Mouse (Mus musculus) CH12.LX (cell line): ENCODE data around the gene Wdr13. TPM values are rescaled to one million over a fixed set of nuclear protein-coding genes. Genes with fewer than 3 reads are reported as not detected.
A peak's percentile ranks its signal among the peaks of the same experiment; 100 is the strongest.

ENCODE experiments used
- DNase-seq: peaks from one replicate; pipeline ENCODE4 v3.0.0-alpha.2; 2013; ENCODE audit errors: extremely low read depth
- H3K27ac ChIP-seq: 2 replicates; pipeline ENCODE4 v1.5.1; 2012; ENCODE audit warnings: low read depth, mild to moderate bottlenecking, control low read depth, moderate library complexity; ENCODE audit not compliant: insufficient read depth
- H3K27me3 ChIP-seq: replicated peaks from 2 replicates; pipeline ENCODE3; 2012; ENCODE audit warnings: inconsistent platforms
- H3K36me3 ChIP-seq, 2 experiments: replicated peaks in 1 of 2; 2 replicates each; pipeline versions ENCODE3 to v1.6.1; 2012; ENCODE audit warnings: inconsistent platforms in 1 of 2, low read length in 1 of 2, mild to moderate bottlenecking in 1 of 2, mixed read lengths in 1 of 2, moderate library complexity in 1 of 2; ENCODE audit not compliant: control insufficient read depth in 1 of 2, insufficient read depth in 1 of 2
- H3K4me1 ChIP-seq, 2 experiments: 2 replicates each; pipeline ENCODE4 v1.6.1; 2012; ENCODE audit warnings: inconsistent platforms in 1 of 2, moderate library complexity in 1 of 2; ENCODE audit not compliant: insufficient read depth in 2 of 2, control insufficient read depth in 1 of 2
- H3K4me2 ChIP-seq: 2 replicates; pipeline ENCODE4 v1.6.1; 2012; ENCODE audit warnings: low read depth, mild to moderate bottlenecking, control low read depth; ENCODE audit not compliant: poor library complexity, insufficient read depth, severe bottlenecking
- H3K4me3 ChIP-seq, 3 experiments: fragments of 150-350 bp in 1 of 3; sonication (generic) in 1 of 3; replicated peaks in 1 of 3; 2 replicates each; pipeline versions ENCODE3 to v1.5.1; 2011 to 2012; ENCODE audit warnings: low read depth in 2 of 3, low read length in 2 of 3, mild to moderate bottlenecking in 2 of 3, moderate library complexity in 2 of 3, control low read depth in 1 of 3, improper control_type of control experiment in 1 of 3, inconsistent platforms in 1 of 3, mixed read lengths in 1 of 3; ENCODE audit not compliant: poor library complexity in 1 of 3
- H3K79me2 ChIP-seq: replicated peaks from 2 replicates; pipeline ENCODE4 v1.6.1; 2012; ENCODE audit warnings: mild to moderate bottlenecking, moderate library complexity; ENCODE audit not compliant: control insufficient read depth, poor library complexity, insufficient read depth, severe bottlenecking; ENCODE audit errors: extremely low read depth
- H3K9ac ChIP-seq: 2 replicates; pipeline ENCODE4 v1.6.1; 2012; ENCODE audit warnings: low read depth, mild to moderate bottlenecking, control low read depth, moderate library complexity; ENCODE audit not compliant: insufficient read depth
- H3K9me3 ChIP-seq: replicated peaks from 2 replicates; pipeline ENCODE3; 2012; ENCODE audit warnings: low read length, inconsistent platforms, mixed read lengths
- CHD1 ChIP-seq: IDR thresholded peaks from 2 replicates; pipeline ENCODE4 v1.6.1; 2012; ENCODE audit warnings: low read depth, low read length, improper control_type of control experiment, inconsistent platforms
- CHD2 ChIP-seq: IDR thresholded peaks from 2 replicates; pipeline ENCODE4 v1.6.1; 2011; ENCODE audit warnings: low read length, improper control_type of control experiment
- CTCF ChIP-seq, 2 experiments: IDR thresholded peaks in 1 of 2; conservative IDR thresholded peaks in 1 of 2; 2 replicates each; pipeline ENCODE4 v1.5.1; 2011 to 2012; ENCODE audit warnings: low read depth in 2 of 2, low read length in 2 of 2, improper control_type of control experiment in 1 of 2, inconsistent platforms in 1 of 2, mild to moderate bottlenecking in 1 of 2, moderate library complexity in 1 of 2
- E2F4 ChIP-seq: IDR thresholded peaks from 2 replicates; pipeline ENCODE4 v1.6.1; 2011; ENCODE audit warnings: low read depth, low read length, improper control_type of control experiment; ENCODE audit not compliant: insufficient replicate concordance
- ELF1 ChIP-seq: IDR thresholded peaks from 2 replicates; pipeline ENCODE4 v1.6.1; 2014; ENCODE audit warnings: low read depth, mild to moderate bottlenecking, inconsistent platforms, low read length, improper control_type of control experiment
- EP300 ChIP-seq: IDR thresholded peaks from 2 replicates; pipeline ENCODE4 v1.6.1; 2011; ENCODE audit warnings: low read length, improper control_type of control experiment
- ETS1 ChIP-seq: conservative IDR thresholded peaks from 2 replicates; pipeline ENCODE4 v1.6.1; 2012; ENCODE audit warnings: low read depth, mild to moderate bottlenecking, inconsistent platforms, low read length, improper control_type of control experiment, moderate library complexity
- GABPA ChIP-seq: IDR thresholded peaks from 2 replicates; pipeline ENCODE4 v1.6.1; 2012; ENCODE audit warnings: low read depth, low read length, improper control_type of control experiment, inconsistent platforms; ENCODE audit not compliant: insufficient replicate concordance
- HCFC1 ChIP-seq: IDR thresholded peaks from 2 replicates; pipeline ENCODE4 v1.6.1; 2012; ENCODE audit warnings: low read depth, mild to moderate bottlenecking, inconsistent platforms, low read length, improper control_type of control experiment
- KAT2A ChIP-seq: IDR thresholded peaks from 2 replicates; pipeline ENCODE4 v1.6.1; 2012; ENCODE audit warnings: low read length, improper control_type of control experiment, inconsistent platforms; ENCODE audit not compliant: insufficient replicate concordance
- MAZ ChIP-seq: IDR thresholded peaks from 2 replicates; pipeline ENCODE4 v1.6.1; 2012; ENCODE audit warnings: low read depth, mild to moderate bottlenecking, inconsistent platforms, low read length, improper control_type of control experiment, moderate library complexity
- MEF2A ChIP-seq: IDR thresholded peaks from 2 replicates; pipeline ENCODE4 v1.6.1; 2014; ENCODE audit warnings: low read depth, mild to moderate bottlenecking, inconsistent platforms, low read length, improper control_type of control experiment, borderline replicate concordance
- MXI1 ChIP-seq: IDR thresholded peaks from 2 replicates; pipeline ENCODE4 v1.6.1; 2011; ENCODE audit warnings: mild to moderate bottlenecking, low read depth, low read length, improper control_type of control experiment
- MYC ChIP-seq: IDR thresholded peaks from 2 replicates; pipeline ENCODE4 v1.6.1; 2011; ENCODE audit warnings: low read depth, mild to moderate bottlenecking, improper control_type of control experiment, low read length
- PAX5 ChIP-seq: IDR thresholded peaks from 2 replicates; pipeline ENCODE4 v1.6.1; 2012; ENCODE audit warnings: low read length, inconsistent platforms, mixed read lengths
- POLR2A ChIP-seq: IDR thresholded peaks from 2 replicates; pipeline ENCODE4 v1.6.1; 2011; ENCODE audit warnings: low read depth, mild to moderate bottlenecking, improper control_type of control experiment, low read length
- POLR2AphosphoS2 ChIP-seq: IDR thresholded peaks from 2 replicates; pipeline ENCODE4 v1.6.1; 2011; ENCODE audit warnings: low read depth, low read length, improper control_type of control experiment
- SIN3A ChIP-seq: IDR thresholded peaks from 2 replicates; pipeline ENCODE4 v1.6.1; 2012; ENCODE audit warnings: low read length, improper control_type of control experiment, inconsistent platforms
- UBTF ChIP-seq: IDR thresholded peaks from 2 replicates; pipeline ENCODE4 v1.6.1; 2012; ENCODE audit warnings: low read depth, mild to moderate bottlenecking, inconsistent platforms, low read length, improper control_type of control experiment, moderate library complexity
- USF1 ChIP-seq: IDR thresholded peaks from 2 replicates; pipeline ENCODE4 v1.6.1; 2014; ENCODE audit warnings: low read depth, mild to moderate bottlenecking, inconsistent platforms, low read length, improper control_type of control experiment
- ZC3H11A ChIP-seq: IDR thresholded peaks from 2 replicates; pipeline ENCODE4 v1.6.1; 2012; ENCODE audit warnings: low read depth, mild to moderate bottlenecking, inconsistent platforms, low read length, improper control_type of control experiment
- ZKSCAN1 ChIP-seq: IDR thresholded peaks from 2 replicates; pipeline ENCODE4 v1.6.1; 2012; ENCODE audit warnings: low read depth, inconsistent platforms, low read length, improper control_type of control experiment, borderline replicate concordance
- ZMIZ1 ChIP-seq: IDR thresholded peaks from 2 replicates; pipeline ENCODE4 v1.6.1; 2012; ENCODE audit warnings: low read depth, mild to moderate bottlenecking, inconsistent platforms, low read length, improper control_type of control experiment
- dilution Hi-C: fragments of 300-500 bp; cut with MboI; formaldehyde crosslinking; loops from 2 replicates; pipeline ENCODE4 v1.14.3; 2020; ENCODE audit warnings: low sequenced_read_pairs; ENCODE audit not compliant: extremely low pct_unique_long_range_greater_than_20kb, extremely low pct_ligation_motif_present
- in situ Hi-C: fragments of 300-500 bp; cut with MboI; formaldehyde crosslinking; loops from 3 replicates; pipeline ENCODE4 v1.14.3; 2019; ENCODE audit warnings: low sequenced_read_pairs, low pct_ligation_motif_present, low pct_unique_long_range_greater_than_20kb, mixed read lengths
- polyA plus RNA-seq: library from polyadenylated mRNA; unstranded; fragments of >175 nt; gene quantifications from 2 replicates; pipeline ENCODE4 v1.2.1, GENCODE M21; 2012; ENCODE audit warnings: low read depth; ENCODE audit not compliant: insufficient read length
- total RNA-seq, 2 experiments: library from RNA; depleted of rRNA; stranded (reverse); fragments of 300-350 nt in 1 of 2; fragments of >200 nt in 1 of 2; gene quantifications; 2 replicates each; pipeline ENCODE4 v1.2.3; 2012 to 2014

The Wdr13 gene
- total and polyA plus RNA-seq, 3 experiments: 7.6 to 13.0 (median 11.9) TPM

GRCm38 (mm10) chrX:8175169-8175503 lies 42.4 kb upstream of the Wdr13 start:
- H3K4me1 ChIP-seq: peaks cover 0 to 7% of the 10 kb centered on the region in 2 experiments; a peak in 1 of 4 replicates
- TF ChIP-seq GABPA: no peak
- TF ChIP-seq ELF1: no peak
- TF ChIP-seq MXI1: 0 out of 2 replicates have a peak, but pooled peaks have one; percentile 36
- no peak for TF ChIP-seq POLR2AphosphoS2
- no peak for DNase-seq
- H3K27ac ChIP-seq: no peak overlapping the region
- in situ Hi-C loops (no loop called here), dilution Hi-C loops (no loop called here)
- H3K9me3 ChIP-seq: no peaks in the 10 kb centered on the region
- H3K4me3 ChIP-seq: peak overlapping the region; percentile 62 to 91 (median 63)
- no peaks in the 10 kb centered on the region for H3K27me3 ChIP-seq
- peak overlapping the region; percentile 67 for H3K4me2 ChIP-seq
- peak overlapping the region; percentile 51 for H3K9ac ChIP-seq
- no peaks in the 10 kb centered on the region for H3K79me2 ChIP-seq
- peaks cover 11 to 28% of the 10 kb centered on the region in 2 experiments for H3K36me3 ChIP-seq

GRCm38 (mm10) chrX:8167716-8168647 lies 35.3 kb upstream of the Wdr13 start:
- in situ Hi-C loops (no loop called here), dilution Hi-C loops (no loop called here)
- no peak overlapping the region for H3K4me2 ChIP-seq
- no peaks in the 10 kb centered on the region for H3K27me3 ChIP-seq
- DNase-seq: no peak
- no peaks in the 10 kb centered on the region for H3K9me3 ChIP-seq
- H3K4me3 ChIP-seq: no peak overlapping the region
- TF ChIP-seq ZC3H11A: no peak
- no peak for TF ChIP-seq CHD1
- TF ChIP-seq MYC: no peak
- TF ChIP-seq POLR2A: no peak
- no peak for TF ChIP-seq ETS1
- TF ChIP-seq USF1: no peak
- no peak for TF ChIP-seq E2F4
- TF ChIP-seq KAT2A: no peak
- no peak for TF ChIP-seq EP300
- TF ChIP-seq ZMIZ1: no peak
- no peak for TF ChIP-seq UBTF
- no peak for TF ChIP-seq CTCF (conservative IDR thresholded peaks at IDR 0.05 in 1 of 2, IDR thresholded peaks at IDR 0.05 in 1 of 2; ENCODE audit: low read depth in 2 of 2, low read length in 2 of 2)
- TF ChIP-seq SIN3A: no peak
- no peak for TF ChIP-seq HCFC1
- no peak for TF ChIP-seq MAZ
- no peak for TF ChIP-seq MEF2A
- TF ChIP-seq ZKSCAN1: no peak
- no peak for TF ChIP-seq PAX5
- no peak for TF ChIP-seq CHD2
- H3K36me3 ChIP-seq: peaks cover 21 to 46% of the 10 kb centered on the region in 2 experiments
- no peak overlapping the region for H3K9ac ChIP-seq
- H3K79me2 ChIP-seq: no peaks in the 10 kb centered on the region
- H3K4me1 ChIP-seq: no peaks in the 10 kb centered on the region; a peak in 1 of 4 replicates
- no peak overlapping the region for H3K27ac ChIP-seq
